Mouse (Mus musculus) cerebellum, adult 9-11 months (tissue): Measurements from ENCODE around the gene Troap.
"Not testable (repeated sequence)": the region's sequence is repeated elsewhere in the genome, so short reads cannot be mapped to it uniquely, and the experiment has no call there.

Experiments used
- DNase-seq: peaks from one replicate; pipeline ENCODE4 v3.0.0; 2022

Gene Troap

DNA sequence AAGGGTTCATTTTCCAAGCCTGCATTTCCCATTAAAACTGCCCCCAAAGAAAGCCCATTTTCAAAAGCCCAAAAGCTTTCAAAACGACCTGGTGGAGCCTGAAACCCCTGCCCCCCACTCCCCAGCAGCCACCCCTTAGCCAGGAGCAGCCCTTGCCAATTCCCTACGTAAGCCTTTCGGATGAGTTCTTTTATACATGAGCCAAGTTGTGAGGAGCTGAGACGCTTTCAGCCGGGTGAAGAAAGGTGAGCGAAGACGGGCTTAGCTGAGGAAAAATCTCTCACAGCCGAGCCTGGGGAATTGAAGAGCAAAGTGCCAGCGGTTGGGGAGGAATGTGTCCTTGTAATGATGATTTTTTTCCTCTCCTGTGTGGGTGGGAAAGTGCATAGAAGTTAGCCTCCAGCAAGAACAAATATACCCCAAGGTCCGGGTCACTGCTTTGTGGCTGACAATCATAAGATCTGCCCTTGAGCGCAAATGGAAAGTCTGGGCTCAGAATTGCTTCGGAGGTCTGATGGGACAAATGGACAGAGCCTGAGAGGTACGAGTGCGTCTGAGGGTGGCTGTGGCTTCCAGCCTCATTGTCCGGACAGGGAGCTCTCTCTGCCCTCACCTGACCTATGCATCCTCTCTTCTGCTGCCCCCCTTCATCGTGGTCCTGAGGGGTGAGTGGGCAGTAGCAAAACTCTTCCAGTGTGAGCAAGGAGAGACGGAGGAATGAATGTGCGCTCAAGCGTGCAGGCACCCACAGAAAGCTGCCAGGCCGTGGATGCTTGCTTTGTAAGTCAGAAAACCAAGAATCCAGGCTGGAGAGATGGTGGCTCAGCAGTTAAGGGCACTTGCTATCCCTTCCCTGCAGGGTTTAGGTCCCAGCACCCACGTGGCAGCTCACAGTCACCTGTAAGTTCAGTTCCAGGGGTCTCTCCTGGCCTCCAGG lies 33.2 kb upstream of the Troap start:
- DNase-seq = no peak

GRCm38 (mm10) chr15:99042334-99042733 lies 32.0 kb upstream of the Troap start:
- no peak for DNase-seq

DNA sequence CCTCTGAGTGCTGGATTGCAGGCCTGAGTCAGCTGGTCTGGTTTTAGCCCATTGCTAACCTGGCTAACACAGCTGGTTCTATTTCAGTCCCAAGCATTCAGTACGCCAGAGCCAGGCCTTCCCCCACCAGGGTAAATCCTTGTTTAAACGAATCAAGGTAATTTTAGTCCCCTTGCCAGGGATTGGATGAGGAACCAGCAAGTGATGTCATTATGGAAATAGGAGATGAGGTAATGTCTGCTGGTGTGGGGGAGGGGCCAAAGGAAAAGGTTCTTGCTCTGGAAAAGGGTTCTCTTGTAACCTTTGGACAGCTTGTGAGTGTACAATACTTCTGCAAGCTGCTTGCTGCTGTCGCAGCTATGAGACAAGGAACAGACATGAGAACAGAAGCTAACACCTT lies 29.5 kb upstream of the Troap start:
- DNase-seq = no peak

DNA sequence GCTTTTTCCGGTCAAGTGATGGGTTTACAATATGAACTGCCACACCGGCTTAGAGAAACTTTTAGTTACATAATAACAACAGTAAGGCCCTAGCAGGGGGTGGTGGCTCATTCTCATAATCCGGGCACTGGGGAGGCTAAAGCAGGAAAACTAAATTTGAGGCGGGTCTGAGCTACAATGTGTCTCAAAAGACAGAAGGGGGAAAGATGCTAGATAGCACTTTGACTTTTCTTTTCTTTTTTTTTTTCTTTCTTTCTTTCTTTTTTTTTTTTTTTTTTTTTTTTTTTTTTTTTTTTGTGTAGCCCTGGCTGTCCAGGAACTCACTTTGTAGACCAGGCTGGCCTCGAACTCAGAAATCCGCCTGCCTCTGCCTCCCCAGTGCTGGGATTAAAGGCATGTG lies 28.6 kb upstream of the Troap start:
- DNase-seq = not testable (repeated sequence)

DNA sequence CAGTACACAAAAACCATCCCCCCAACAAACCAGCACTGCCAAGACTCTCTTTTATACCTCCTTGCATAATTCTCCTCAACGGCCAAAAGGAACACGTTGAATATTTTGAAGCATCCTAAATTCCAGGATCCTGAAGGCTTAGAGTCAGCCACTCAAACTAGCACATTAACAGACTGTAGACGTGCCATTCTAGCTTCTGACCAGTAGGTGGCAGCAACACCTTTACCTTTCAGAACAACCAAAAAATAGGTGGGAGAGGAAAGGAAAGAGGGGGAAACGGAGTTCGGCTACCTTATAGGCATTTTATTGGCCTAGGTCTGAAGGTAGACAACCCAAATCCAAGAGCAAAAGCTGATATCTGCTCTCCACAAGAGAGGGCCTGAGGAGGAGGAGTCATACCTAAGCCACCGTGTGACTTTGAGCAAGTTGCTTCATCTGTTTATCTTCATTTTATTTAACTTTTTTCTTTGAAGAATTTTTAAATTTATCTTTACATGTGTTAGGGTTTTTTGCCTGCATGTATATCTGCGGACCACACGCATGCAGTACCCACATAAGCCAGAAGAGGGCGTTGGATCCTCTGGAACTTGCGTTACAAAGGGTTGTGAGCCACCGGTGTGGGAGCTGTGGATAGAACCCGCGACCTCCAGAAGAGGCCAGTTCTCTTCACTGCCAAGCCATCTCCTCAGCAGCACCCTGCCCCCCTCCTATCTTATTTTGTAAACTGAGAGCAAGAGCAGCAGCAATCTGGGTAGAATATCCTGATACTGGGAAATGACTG lies 24.7 kb upstream of the Troap start:
- DNase-seq = peak; percentile 43

- DNase-seq = no peak
These were observed 21.0 kb upstream of the Troap start for GRCm38 (mm10) chr15:99053373-99053772.

DNA sequence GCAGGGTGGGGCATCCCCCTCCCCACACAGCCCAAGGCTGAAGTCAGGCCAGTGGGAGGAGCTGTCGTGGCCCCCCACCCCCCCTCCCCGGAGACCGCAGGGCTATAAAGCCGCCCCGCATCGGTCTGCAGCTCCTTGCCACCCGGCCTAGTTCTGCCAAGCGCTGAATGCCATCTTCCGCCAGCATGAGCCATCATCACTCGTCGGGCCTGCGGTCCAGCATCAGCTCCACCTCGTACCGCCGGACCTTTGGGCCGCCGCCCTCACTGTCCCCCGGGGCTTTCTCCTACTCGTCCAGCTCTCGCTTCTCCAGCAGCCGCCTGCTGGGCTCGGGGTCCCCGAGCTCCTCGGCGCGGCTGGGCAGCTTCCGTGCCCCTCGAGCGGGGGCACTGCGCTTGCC lies 19.3 kb upstream of the Troap start, which contains the start of gene Prph:
Prph (plus strand) TSS at position 135 of the 400 bp plus-strand sequence.
- DNase-seq = no peak

GRCm38 (mm10) chr15:99055511-99055961 lies 18.8 kb upstream of the Troap start:
- DNase-seq = no peak

DNA sequence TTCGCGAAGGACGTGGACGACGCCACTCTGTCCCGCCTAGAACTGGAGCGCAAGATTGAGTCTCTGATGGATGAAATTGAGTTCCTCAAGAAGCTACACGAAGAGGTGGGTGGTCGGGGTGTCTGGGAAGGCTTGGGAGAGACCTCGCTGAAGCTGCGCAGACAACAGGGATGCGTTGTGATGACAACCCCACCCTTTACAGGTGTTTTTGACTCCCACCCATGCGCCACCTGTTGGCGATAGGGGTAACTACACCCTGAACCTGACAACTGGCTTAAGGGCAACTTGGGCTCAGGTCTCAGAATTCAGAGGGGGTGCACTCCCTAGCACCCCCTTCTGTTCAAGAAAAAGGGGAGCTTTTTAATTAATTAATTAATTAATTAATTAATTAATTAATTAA lies 18.0 kb upstream of the Troap start:
- DNase-seq = no peak

- DNase-seq = no peak
These were observed 8.7 kb upstream of the Troap start for GRCm38 (mm10) chr15:99065557-99066165.

DNA sequence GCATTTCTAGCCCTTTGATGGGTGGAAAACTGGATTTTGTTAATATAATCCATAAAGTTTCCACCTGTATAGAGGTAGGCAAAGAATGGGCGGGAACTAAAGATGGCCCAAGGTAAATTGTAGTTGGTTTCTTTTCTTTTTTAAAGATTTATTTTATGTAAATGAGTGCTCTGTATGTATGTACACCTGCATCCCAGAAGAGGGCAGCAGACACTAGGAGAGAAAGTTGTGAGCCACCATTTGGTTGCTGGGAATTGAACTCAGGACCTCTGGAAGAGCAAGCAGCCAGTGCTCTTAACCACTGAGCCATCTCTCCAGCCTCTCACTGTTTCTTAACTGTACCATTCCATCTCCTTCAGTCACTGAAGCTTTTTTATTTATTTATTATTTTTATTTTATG lies 2.4 kb upstream of the Troap start:
- no peak for DNase-seq

DNA sequence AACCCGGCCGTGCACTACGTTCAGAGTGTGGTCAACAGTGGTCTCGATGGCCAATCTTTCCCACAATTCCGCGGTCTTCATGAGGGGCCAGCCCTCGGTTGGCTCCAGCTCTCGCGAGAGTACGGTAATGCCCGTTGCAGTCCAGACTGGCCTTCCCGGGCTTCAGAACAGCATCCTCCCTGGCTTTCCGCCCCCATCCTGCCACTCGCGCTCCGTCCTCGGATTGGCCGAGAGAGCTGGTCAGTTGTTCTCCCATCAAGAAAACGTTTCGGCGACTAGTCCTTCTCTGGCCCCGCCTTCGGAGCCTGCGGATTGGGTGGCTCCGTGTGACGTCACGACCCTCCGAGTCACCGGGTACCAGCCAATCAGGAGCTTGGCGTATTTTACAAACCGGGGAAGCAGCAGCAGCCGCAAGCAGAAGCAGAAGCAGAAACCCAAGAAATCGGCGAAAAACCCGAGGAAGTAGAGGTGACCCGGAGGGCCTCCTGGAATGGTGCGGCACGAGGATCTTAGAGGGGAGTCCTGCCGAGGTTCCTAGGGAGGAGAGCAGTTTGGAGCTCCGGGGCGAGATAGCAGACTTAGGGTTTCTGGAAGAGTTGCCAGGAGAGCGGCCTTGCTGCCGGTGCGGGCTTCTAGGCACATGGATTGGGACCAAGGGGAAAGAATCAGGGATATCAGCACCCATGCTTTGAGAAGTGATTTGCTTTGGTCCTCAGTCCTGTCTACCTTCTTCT lies 392 bp downstream of the Troap start:
- DNase-seq = peak; percentile 99

DNA sequence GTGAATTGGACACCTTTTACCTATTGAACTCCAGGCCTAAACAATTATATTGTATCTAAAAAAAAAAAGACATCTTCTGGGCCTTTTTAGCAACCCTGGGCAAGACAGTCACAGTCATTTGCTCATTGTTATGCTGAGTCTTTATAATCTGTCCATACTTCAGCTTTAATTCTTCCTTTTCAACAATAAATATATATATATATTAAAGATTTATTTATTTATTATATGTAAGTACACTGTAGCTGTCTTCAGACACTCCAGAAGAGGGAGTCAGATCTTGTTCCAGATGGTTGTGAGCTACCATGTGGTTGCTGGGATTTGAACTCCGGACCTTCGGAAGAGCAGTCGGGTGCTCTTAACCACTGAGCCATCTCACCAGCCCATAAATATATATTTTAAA lies 1.6 kb downstream of the Troap start:
- DNase-seq = not testable (repeated sequence)

DNA sequence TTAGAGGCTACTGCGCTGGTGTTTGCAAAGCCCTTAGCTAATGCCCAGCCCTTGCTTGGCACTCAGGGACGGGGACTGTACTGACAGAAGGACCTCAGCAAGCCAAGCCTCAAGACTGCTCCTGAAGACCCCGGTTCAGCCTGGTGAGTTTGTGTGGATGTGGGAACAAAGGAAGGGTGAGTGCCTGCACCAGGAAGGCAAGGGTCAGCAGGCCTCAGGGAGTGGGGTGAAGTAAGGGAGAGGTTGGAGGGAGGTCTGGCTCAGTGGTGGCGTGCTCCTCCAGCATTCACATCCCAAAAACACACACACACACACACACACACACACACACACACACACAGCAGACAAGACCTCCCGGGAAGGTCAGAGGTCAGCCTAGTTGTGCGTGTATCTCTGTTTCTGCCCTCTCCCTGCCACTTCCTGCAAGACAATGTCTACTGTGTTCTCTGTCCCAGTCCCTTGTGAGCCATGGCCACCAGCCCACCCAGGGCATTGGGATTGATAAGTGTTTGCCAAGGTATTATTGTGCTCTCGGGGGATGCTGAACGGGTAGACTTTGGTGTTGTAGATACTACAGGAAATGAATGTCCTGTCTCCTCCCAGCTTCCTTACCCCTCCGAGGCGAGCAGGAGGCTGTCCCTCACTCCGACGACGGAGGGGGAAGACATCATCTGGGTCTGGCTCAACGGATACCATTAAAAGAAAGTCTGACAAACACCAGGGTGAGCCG lies 4.0 kb downstream of the Troap start:
- no peak for DNase-seq

DNA sequence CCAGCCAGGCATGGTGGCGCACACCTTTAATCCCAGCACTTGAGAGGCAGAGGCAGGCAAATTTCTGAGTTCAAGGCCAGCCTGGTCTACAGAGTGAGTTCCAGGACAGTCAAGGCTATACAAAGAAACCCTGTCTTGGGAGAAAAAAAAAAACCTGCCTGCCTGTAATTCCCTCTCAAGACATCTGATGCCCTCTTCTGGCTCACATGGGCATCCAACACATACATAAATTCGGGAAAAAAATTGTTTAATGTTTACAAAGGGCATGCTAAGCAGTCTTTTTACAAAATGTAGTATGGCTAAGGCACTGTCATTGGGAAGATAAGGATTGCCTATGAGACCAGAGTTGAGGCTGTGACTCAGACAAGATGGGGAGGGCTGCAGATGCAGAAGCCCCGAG lies 5.4 kb downstream of the Troap start:
- no peak for DNase-seq

DNA sequence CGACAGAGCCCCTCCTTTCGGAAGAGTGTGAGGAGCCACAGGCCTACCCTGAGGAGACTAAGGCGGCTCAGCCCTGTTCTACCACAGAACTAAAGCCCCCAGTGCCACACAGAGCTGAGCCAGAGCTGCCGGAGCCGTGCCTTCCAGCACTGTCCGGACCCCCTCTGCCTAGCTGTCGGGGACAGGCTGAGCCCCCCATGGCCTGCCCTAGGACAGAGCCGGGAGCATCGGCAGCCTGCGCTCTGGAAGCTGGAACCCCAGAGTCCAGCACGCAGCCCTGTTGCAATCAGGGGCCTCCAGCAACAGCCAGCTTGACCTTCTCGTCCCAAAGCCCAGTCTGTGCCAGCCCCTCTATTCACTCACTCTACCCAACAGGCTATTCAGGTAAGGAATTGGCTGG lies 7.9 kb downstream of the Troap start:
- no peak for DNase-seq

GRCm38 (mm10) chr15:99082840-99083239 lies 8.5 kb downstream of the Troap start:
- DNase-seq = no peak

GRCm38 (mm10) chr15:99083258-99083657 lies 8.9 kb downstream of the Troap start:
- no peak for DNase-seq

- no peak for DNase-seq
These were observed 9.6 kb downstream of the Troap start for GRCm38 (mm10) chr15:99083867-99084557.

DNA sequence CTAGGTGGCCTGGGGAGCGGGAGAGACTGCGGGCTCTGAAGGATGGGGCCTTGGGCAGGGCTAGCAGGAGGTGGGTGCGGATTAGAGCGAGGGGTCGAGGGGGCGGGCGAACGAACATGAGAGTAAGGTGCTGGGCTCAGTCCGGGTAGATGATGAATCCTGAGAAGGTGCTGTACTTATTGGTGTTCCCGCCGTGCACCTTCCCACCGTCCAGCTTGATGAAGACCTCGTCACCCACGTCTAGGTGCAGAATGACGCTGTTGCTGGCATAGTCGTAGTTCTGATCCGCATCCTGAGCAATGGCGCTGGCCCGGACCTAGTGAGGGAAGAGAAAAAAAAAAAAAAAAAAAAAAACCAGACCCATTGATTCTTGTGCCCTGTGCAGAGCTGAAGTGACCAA lies 10.2 kb downstream of the Troap start:
- DNase-seq = no peak

- DNase-seq = no peak
These were observed 11.6 kb downstream of the Troap start for GRCm38 (mm10) chr15:99085997-99086396.
